Mouse (Mus musculus) liver, embryonic 15.5 days (tissue): ENCODE results near the gene Fam43a. TPM values are rescaled to one million over a fixed set of nuclear protein-coding genes. Genes with fewer than 3 reads are reported as not detected.

Experiments used
- ATAC-seq: fragments of 200-750 bp; cut with Nextera tagmentation; 2 replicates; pipeline ENCODE4 v1.8.0; 2017; ENCODE audit warnings: moderate number of reproducible peaks, mild to moderate bottlenecking, moderate library complexity; ENCODE audit not compliant: insufficient read depth
- H3K27ac ChIP-seq: fragments of 300-500 bp; sonication (generic); replicated peaks from 2 replicates; pipeline ENCODE4 v1.5.1; 2015; ENCODE audit warnings: mild to moderate bottlenecking, inconsistent platforms
- H3K27me3 ChIP-seq: fragments of 300-500 bp; sonication (generic); 2 replicates; pipeline ENCODE4 v1.6.1; 2015; ENCODE audit warnings: mild to moderate bottlenecking, inconsistent platforms
- H3K36me3 ChIP-seq: fragments of 300-500 bp; sonication (generic); replicated peaks from 2 replicates; pipeline ENCODE4 v1.6.1; 2015; ENCODE audit warnings: moderate library complexity, mild to moderate bottlenecking, inconsistent platforms
- H3K4me1 ChIP-seq: fragments of 300-500 bp; sonication (generic); replicated peaks from 2 replicates; pipeline ENCODE4 v1.6.1; 2015; ENCODE audit warnings: inconsistent platforms
- H3K4me2 ChIP-seq: fragments of 300-500 bp; sonication (generic); 2 replicates; pipeline ENCODE4 v1.6.1; 2015; ENCODE audit warnings: moderate library complexity, mild to moderate bottlenecking, inconsistent platforms
- H3K4me3 ChIP-seq: fragments of 300-500 bp; sonication (generic); replicated peaks from 2 replicates; pipeline ENCODE4 v1.5.1; 2015; ENCODE audit warnings: mild to moderate bottlenecking, inconsistent platforms
- H3K9ac ChIP-seq: fragments of 300-500 bp; sonication (generic); 2 replicates; pipeline ENCODE4 v1.6.1; 2015; ENCODE audit warnings: moderate library complexity, mild to moderate bottlenecking, inconsistent platforms
- H3K9me3 ChIP-seq: fragments of 300-500 bp; sonication (generic); replicated peaks from 2 replicates; pipeline ENCODE4 v1.6.1; 2016; ENCODE audit warnings: inconsistent platforms
- WGBS: fragments of 180-500 bp; shearing (Covaris S2); methylation state at CpG from one replicate; pipeline ENCODE4 v1.1.7; 2015; ENCODE audit warnings: mixed read lengths; ENCODE audit not compliant: insufficient replicate concordance; 5-methylcytosine and 5-hydroxymethylcytosine counted together
- polyA plus RNA-seq: library from polyadenylated mRNA; unstranded; fragments of >200 nt; fragmentation: Nextera tagmentation; extraction: Ambion mirVana; gene quantifications from 2 replicates; pipeline ENCODE4 v1.2.1, GENCODE M21; 2015

Gene Fam43a
- polyA plus RNA-seq, result 5.2 and 6.0 TPM in 2 replicates

DNA sequence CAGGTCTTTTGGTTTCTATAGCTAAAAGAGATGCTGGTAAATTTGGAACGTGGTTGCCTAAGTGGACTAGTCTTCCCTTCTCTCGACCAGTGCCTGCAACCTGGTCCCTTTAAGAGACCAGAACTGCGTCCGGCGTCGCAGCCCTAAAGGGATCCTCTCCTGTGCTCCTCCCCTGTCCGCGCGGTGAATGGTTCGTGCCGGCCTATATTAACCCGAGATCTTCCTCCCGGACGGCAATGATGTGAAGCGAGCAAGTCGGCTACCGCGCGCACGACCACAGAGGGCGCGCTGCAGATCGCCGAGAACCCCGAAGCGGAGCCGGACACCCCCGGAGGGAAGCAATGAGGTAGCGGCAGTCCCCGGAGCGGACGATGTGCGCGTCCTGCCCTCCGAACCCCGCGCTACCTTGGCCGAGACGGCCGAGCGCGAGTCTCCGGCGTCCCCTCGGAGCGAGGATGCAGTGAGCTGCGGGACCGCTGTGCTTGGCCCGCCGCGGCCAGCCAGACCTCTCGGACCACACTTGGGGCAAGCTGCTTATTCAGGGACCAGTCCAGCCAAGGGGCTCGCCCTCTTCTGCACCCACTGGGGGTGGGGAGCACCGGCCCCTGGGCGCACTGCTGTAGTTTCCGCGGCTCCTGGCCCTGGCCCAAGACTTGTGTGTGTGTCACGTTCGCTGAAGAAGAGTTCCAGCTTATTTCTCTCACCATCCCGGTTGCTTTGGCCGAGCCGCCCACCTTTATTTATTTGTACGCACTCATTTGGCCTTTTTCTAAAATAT, at the start of gene Fam43a:
Fam43a (plus strand) TSS at position 233 of the 778 bp plus-strand sequence.
- ATAC-seq, result peak; percentile 64
- WGBS, result under 1% methylated on average over 63 of the region's 63 CpGs
- peaks cover 42% of the 10 kb centered on the region for H3K4me1 ChIP-seq
- H3K27me3 ChIP-seq, result peaks cover 72% of the 10 kb centered on the region
- peak within 1 kb of the TSS; percentile 49 for H3K9ac ChIP-seq
- peak within 1 kb of the TSS; percentile 70 for H3K4me2 ChIP-seq
- H3K36me3 ChIP-seq, result no peaks in the 10 kb centered on the region
- H3K9me3 ChIP-seq, result no peaks in the 10 kb centered on the region
- H3K27ac ChIP-seq, result peak within 1 kb of the TSS; percentile 67
- peak within 1 kb of the TSS; percentile 57 for H3K4me3 ChIP-seq

DNA sequence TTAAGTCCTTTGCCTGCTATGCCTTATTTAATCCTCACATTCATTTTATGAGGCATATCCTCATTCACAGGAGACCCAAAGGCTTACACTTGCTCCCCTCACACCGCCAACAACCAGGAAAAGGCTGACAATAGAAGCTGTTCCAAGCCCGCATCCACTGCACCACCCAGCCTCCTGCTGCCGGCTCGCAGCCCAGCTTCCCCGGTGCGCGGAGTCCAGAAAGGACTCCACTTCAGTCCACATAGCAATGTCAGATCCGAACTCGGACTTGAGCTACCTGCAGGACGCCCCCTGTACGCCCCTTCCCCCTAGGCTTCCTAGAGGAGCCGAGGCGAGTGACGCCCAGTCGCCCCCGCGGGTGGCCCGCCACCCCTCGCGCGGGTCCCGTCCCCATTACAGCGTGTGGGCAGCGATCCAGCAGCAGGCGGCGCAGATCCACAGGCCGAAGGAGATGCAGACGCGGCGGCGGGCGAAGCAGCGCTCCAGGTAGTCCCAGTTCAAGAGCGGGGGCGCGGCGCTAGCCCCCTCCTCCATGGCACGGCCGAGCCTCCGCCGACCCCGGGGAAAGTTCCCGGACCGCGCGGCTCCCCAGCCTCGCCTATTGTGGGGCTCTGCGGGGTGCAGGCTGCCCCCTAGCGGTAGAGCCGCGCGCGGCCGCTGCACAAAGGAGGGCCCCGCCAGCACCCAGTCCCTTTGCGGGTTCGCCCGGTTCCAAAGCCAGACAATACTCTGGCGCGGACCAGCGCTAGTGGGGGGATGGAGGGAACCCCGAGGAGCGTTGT, 49.4 kb upstream of the Fam43a start:
- Histone ChIP-seq H3K9ac (peak overlapping the region; percentile 64), H3K4me1 (peaks cover 18% of the 10 kb centered on the region), H3K36me3 (no peaks in the 10 kb centered on the region), H3K4me3 (peak overlapping the region; percentile 63), H3K27ac (no peak overlapping the region), H3K4me2 (peak overlapping the region; percentile 95), H3K27me3 (peaks cover 47% of the 10 kb centered on the region), H3K9me3 (no peaks in the 10 kb centered on the region)
- ATAC-seq, result peak; percentile 78
- under 1% methylated on average over 62 of the region's 63 CpGs for WGBS

- 7% methylated on average over 14 of the region's 14 CpGs for WGBS
- H3K4me1 ChIP-seq, result peaks cover 18% of the 10 kb centered on the region
- peak within 1 kb of the TSS; percentile 63 for H3K4me3 ChIP-seq
- no peak within 1 kb of the TSS for H3K27ac ChIP-seq
- H3K9ac ChIP-seq, result peak within 1 kb of the TSS; percentile 64
- H3K4me2 ChIP-seq, result peak within 1 kb of the TSS; percentile 95
- H3K36me3 ChIP-seq, result no peaks in the 10 kb centered on the region
- peak; percentile 11; the same call in 1 of the 2 replicates for ATAC-seq
- no peaks in the 10 kb centered on the region for H3K9me3 ChIP-seq
- peaks cover 47% of the 10 kb centered on the region for H3K27me3 ChIP-seq
Observed at GRCm38 (mm10) chr16:30550748-30551192, 48.8 kb upstream of the Fam43a start, which contains the start of gene Tmem44. TSS of gene Tmem44 (minus strand) at chr16:30550842.

GRCm38 (mm10) chr16:30552621-30553338, 46.7 kb upstream of the Fam43a start:
- Histone ChIP-seq H3K36me3 (0 out of 2 replicates have a peak, but pooled peaks cover 6% of the 10 kb centered on the region), H3K9ac (no peak overlapping the region), H3K27ac (no peak overlapping the region; the same call in 1 of the 2 replicates), H3K27me3 (peaks cover 46% of the 10 kb centered on the region), H3K4me3 (no peak overlapping the region), H3K9me3 (no peaks in the 10 kb centered on the region), H3K4me2 (no peak overlapping the region), H3K4me1 (peaks cover 18% of the 10 kb centered on the region)
- no peak for ATAC-seq
- 31% methylated on average over 11 of the region's 11 CpGs for WGBS

DNA sequence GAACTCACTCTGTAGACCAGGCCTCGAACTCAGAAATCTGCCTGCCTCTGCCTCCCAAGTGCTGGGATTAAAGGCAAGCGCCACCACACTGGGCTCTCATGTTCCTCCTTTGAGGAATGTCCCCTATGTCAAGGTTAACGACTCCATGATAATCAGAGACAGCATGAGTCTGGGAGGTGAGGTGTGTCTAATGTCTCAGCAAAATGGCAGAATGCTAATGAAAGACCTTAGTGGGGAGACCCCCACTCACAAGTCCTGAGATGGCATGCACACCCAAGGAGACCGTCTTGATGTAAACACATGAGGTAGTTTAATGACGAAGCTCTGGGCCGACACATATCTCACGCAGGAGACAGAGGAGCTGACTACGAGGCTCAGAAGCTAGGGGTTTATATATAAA, 45.4 kb upstream of the Fam43a start:
- H3K27me3 ChIP-seq, result peaks cover 33% of the 10 kb centered on the region
- no peak for ATAC-seq
- peaks cover 14% of the 10 kb centered on the region for H3K36me3 ChIP-seq
- no peak overlapping the region for H3K4me2 ChIP-seq
- no peak overlapping the region for H3K27ac ChIP-seq
- no peak overlapping the region for H3K9ac ChIP-seq
- no peaks in the 10 kb centered on the region for H3K9me3 ChIP-seq
- WGBS, result 76% methylated on average over 8 of the region's 8 CpGs
- no peak overlapping the region for H3K4me3 ChIP-seq
- peaks cover 18% of the 10 kb centered on the region for H3K4me1 ChIP-seq

GRCm38 (mm10) chr16:30559312-30559992, 40.1 kb upstream of the Fam43a start:
- Histone ChIP-seq H3K4me3 (no peak overlapping the region), H3K36me3 (peaks cover 67% of the 10 kb centered on the region), H3K9ac (no peak overlapping the region), H3K27me3 (no peaks in the 10 kb centered on the region), H3K9me3 (no peaks in the 10 kb centered on the region), H3K27ac (no peak overlapping the region), H3K4me2 (no peak overlapping the region), H3K4me1 (0 out of 2 replicates have a peak, but pooled peaks cover 2% of the 10 kb centered on the region)
- ATAC-seq, result no peak
- 69% methylated on average over 5 of the region's 5 CpGs for WGBS

GRCm38 (mm10) chr16:30560601-30561000, 38.9 kb upstream of the Fam43a start:
- no peaks in the 10 kb centered on the region for H3K9me3 ChIP-seq
- H3K27ac ChIP-seq, result no peak overlapping the region
- WGBS, result 86% methylated on average over 4 of the region's 4 CpGs
- H3K27me3 ChIP-seq, result no peaks in the 10 kb centered on the region
- no peak overlapping the region for H3K4me3 ChIP-seq
- H3K9ac ChIP-seq, result no peak overlapping the region
- H3K4me1 ChIP-seq, result peaks cover 13% of the 10 kb centered on the region
- no peak for ATAC-seq
- H3K4me2 ChIP-seq, result no peak overlapping the region
- H3K36me3 ChIP-seq, result peaks cover 78% of the 10 kb centered on the region

GRCm38 (mm10) chr16:30565631-30566030, 33.9 kb upstream of the Fam43a start:
- WGBS, result 31% methylated on average over 6 of the region's 6 CpGs
- Histone ChIP-seq H3K4me3 (0 out of 2 replicates have a peak overlapping the region, but pooled peaks have one; percentile 7), H3K9ac (no peak overlapping the region; the same call in 1 of the 2 replicates), H3K27ac (peak overlapping the region; percentile 73), H3K4me2 (peak overlapping the region; percentile 47), H3K27me3 (no peaks in the 10 kb centered on the region), H3K36me3 (peaks cover 96% of the 10 kb centered on the region), H3K9me3 (no peaks in the 10 kb centered on the region), H3K4me1 (peaks cover 25% of the 10 kb centered on the region)
- ATAC-seq, result peak; percentile 91

DNA sequence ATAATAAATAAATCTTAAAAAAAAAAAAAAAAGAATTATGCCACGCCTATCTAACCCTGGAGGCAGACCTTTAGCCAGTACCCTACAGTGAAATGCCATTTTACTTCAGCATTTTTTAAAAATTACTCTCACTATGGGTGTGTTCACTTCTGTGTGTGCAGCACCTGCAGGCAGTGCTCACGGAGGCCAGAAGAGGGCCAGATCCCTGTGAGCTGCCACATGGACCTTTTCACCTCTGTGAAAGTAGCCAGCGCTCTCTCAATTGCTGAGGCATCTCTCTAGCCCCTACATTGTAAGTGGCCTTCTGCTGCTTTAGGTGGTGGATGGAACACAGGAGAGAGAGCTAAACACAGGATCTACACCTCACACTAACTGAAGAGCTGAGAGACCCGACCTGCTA, 29.4 kb upstream of the Fam43a start:
- H3K4me2 ChIP-seq, result no peak overlapping the region
- no peak for ATAC-seq
- H3K27ac ChIP-seq, result no peak overlapping the region
- 78% methylated on average over 4 of the region's 4 CpGs for WGBS
- H3K4me3 ChIP-seq, result no peak overlapping the region
- peaks cover 16% of the 10 kb centered on the region for H3K4me1 ChIP-seq
- H3K36me3 ChIP-seq, result peaks cover 92% of the 10 kb centered on the region
- no peaks in the 10 kb centered on the region for H3K9me3 ChIP-seq
- no peaks in the 10 kb centered on the region for H3K27me3 ChIP-seq
- H3K9ac ChIP-seq, result no peak overlapping the region

GRCm38 (mm10) chr16:30571378-30571777, 28.1 kb upstream of the Fam43a start:
- H3K4me1 ChIP-seq, result peaks cover 4% of the 10 kb centered on the region
- WGBS, result 67% methylated on average over 5 of the region's 5 CpGs

More at GRCm38 (mm10) chr16:30571378-30571777, 28.1 kb upstream of the Fam43a start:
- no peak overlapping the region for H3K9ac ChIP-seq
- no peaks in the 10 kb centered on the region for H3K27me3 ChIP-seq
- peaks cover 95% of the 10 kb centered on the region for H3K36me3 ChIP-seq
- no peak overlapping the region for H3K4me2 ChIP-seq
- no peak overlapping the region for H3K27ac ChIP-seq
- no peaks in the 10 kb centered on the region for H3K9me3 ChIP-seq
- ATAC-seq, result no peak
- H3K4me3 ChIP-seq, result no peak overlapping the region
